Mouse (Mus musculus) MEL (cell line): ENCODE data around the gene Ahrr. TPM values are rescaled to one million over a fixed set of nuclear protein-coding genes. Genes with fewer than 3 reads are reported as not detected.

Experiments used
- DNase-seq: peaks from one replicate; pipeline ENCODE4 v3.0.0; 2011; ENCODE audit warnings: low read depth, low spot score
- H3K27ac ChIP-seq: 2 replicates; pipeline ENCODE4 v1.5.1; 2012; ENCODE audit warnings: low read depth, mild to moderate bottlenecking, control low read depth, low read length, moderate library complexity; ENCODE audit not compliant: control insufficient read depth
- H3K27me3 ChIP-seq, 2 experiments: fragments of 150-350 bp in 1 of 2; sonication (generic) in 1 of 2; 2 replicates each; pipeline ENCODE4 v1.6.1; 2012; ENCODE audit warnings: low read length in 2 of 2, mild to moderate bottlenecking in 2 of 2, improper control_type of control experiment in 1 of 2, moderate library complexity in 1 of 2; ENCODE audit not compliant: insufficient read depth in 2 of 2, control insufficient read depth in 1 of 2
- H3K36me3 ChIP-seq, 2 experiments: 2 replicates each; pipeline ENCODE4 v1.6.1; 2012 to 2014; ENCODE audit warnings: low read length in 2 of 2, improper control_type of control experiment in 1 of 2, inconsistent platforms in 1 of 2, mild to moderate bottlenecking in 1 of 2; ENCODE audit not compliant: insufficient read depth in 2 of 2, control insufficient read depth in 1 of 2
- H3K4me1 ChIP-seq, 2 experiments: fragments of 150-350 bp in 1 of 2; sonication (generic) in 1 of 2; 2 replicates each; pipeline ENCODE4 v1.6.1; 2012; ENCODE audit warnings: low read length in 2 of 2, improper control_type of control experiment in 1 of 2, mild to moderate bottlenecking in 1 of 2; ENCODE audit not compliant: insufficient read depth in 2 of 2, control insufficient read depth in 1 of 2
- H3K4me3 ChIP-seq, 2 experiments: fragments of 150-350 bp in 1 of 2; sonication (generic) in 1 of 2; 2 replicates each; pipeline ENCODE4 v1.5.1; 2012; ENCODE audit warnings: low read depth in 2 of 2, low read length in 2 of 2, mild to moderate bottlenecking in 2 of 2, moderate library complexity in 2 of 2, control low read depth in 1 of 2, improper control_type of control experiment in 1 of 2; ENCODE audit not compliant: control insufficient read depth in 1 of 2, insufficient read depth in 1 of 2
- H3K79me2 ChIP-seq: 2 replicates; pipeline ENCODE4 v1.6.1; 2012; ENCODE audit warnings: mild to moderate bottlenecking, low read length, moderate library complexity; ENCODE audit not compliant: control insufficient read depth, poor library complexity, insufficient read depth
- H3K9ac ChIP-seq: 2 replicates; pipeline ENCODE4 v1.6.1; 2012; ENCODE audit warnings: low read depth, mild to moderate bottlenecking, control low read depth, low read length, moderate library complexity; ENCODE audit not compliant: control insufficient read depth, poor library complexity, severe bottlenecking
- H3K9me3 ChIP-seq: fragments of 150-350 bp; sonication (generic); replicated peaks from 2 replicates; pipeline ENCODE4 v1.6.1; 2012; ENCODE audit warnings: mild to moderate bottlenecking, low read length, improper control_type of control experiment, moderate library complexity; ENCODE audit not compliant: insufficient read depth
- BHLHE40 ChIP-seq: IDR thresholded peaks from 2 replicates; pipeline ENCODE4 v1.6.1; 2012; ENCODE audit warnings: low read depth, mild to moderate bottlenecking, inconsistent platforms, low read length, improper control_type of control experiment, borderline replicate concordance
- CHD1 ChIP-seq: IDR thresholded peaks from 2 replicates; pipeline ENCODE4 v1.6.1; 2012; ENCODE audit warnings: low read depth, mild to moderate bottlenecking, inconsistent platforms, low read length, improper control_type of control experiment
- CHD2 ChIP-seq: IDR thresholded peaks from 2 replicates; pipeline ENCODE4 v1.6.1; 2011; ENCODE audit warnings: low read length, improper control_type of control experiment
- CTCF ChIP-seq, 3 experiments: IDR thresholded peaks in 2 of 3; conservative IDR thresholded peaks in 1 of 3; 2 replicates each; pipeline ENCODE4 v1.5.1; 2011 to 2012; ENCODE audit warnings: low read length in 3 of 3, low read depth in 2 of 3, mild to moderate bottlenecking in 2 of 3, improper control_type of control experiment in 1 of 3, inconsistent platforms in 1 of 3, mixed read lengths in 1 of 3, moderate library complexity in 1 of 3; ENCODE audit not compliant: control insufficient read depth in 1 of 3, insufficient read depth in 1 of 3, poor library complexity in 1 of 3, severe bottlenecking in 1 of 3
- E2F4 ChIP-seq: IDR thresholded peaks from 2 replicates; pipeline ENCODE4 v1.6.1; 2011; ENCODE audit warnings: low read depth, low read length, improper control_type of control experiment, borderline replicate concordance
- ELF1 ChIP-seq: IDR thresholded peaks from 2 replicates; pipeline ENCODE4 v1.6.1; 2014; ENCODE audit warnings: low read depth, mild to moderate bottlenecking, inconsistent platforms, low read length, improper control_type of control experiment, moderate library complexity
- EP300 ChIP-seq, 2 experiments: IDR thresholded peaks; 2 replicates each; pipeline ENCODE4 v1.6.1; 2011; ENCODE audit warnings: improper control_type of control experiment in 2 of 2, low read length in 2 of 2, low read depth in 1 of 2, mild to moderate bottlenecking in 1 of 2
- ETS1 ChIP-seq: IDR thresholded peaks from 2 replicates; pipeline ENCODE4 v1.6.1; 2012; ENCODE audit warnings: low read depth, mild to moderate bottlenecking, inconsistent platforms, low read length, improper control_type of control experiment, moderate library complexity
- GABPA ChIP-seq: IDR thresholded peaks from 2 replicates; pipeline ENCODE4 v1.6.1; 2012; ENCODE audit warnings: low read depth, mild to moderate bottlenecking, inconsistent platforms, low read length, improper control_type of control experiment, moderate library complexity
- HCFC1 ChIP-seq: IDR thresholded peaks from 2 replicates; pipeline ENCODE4 v1.6.1; 2012; ENCODE audit warnings: low read depth, mild to moderate bottlenecking, inconsistent platforms, low read length, improper control_type of control experiment, moderate library complexity
- JUND ChIP-seq: IDR thresholded peaks from 2 replicates; pipeline ENCODE4 v1.6.1; 2011; ENCODE audit warnings: low read depth, mild to moderate bottlenecking, improper control_type of control experiment, low read length
- KAT2A ChIP-seq: conservative IDR thresholded peaks from 2 replicates; pipeline ENCODE4 v1.6.1; 2012; ENCODE audit warnings: low read depth, low read length, improper control_type of control experiment, inconsistent platforms
- MAX ChIP-seq: IDR thresholded peaks from 2 replicates; pipeline ENCODE4 v1.6.1; 2011; ENCODE audit warnings: low read length, improper control_type of control experiment
- MAZ ChIP-seq: IDR thresholded peaks from 2 replicates; pipeline ENCODE4 v1.6.1; 2012; ENCODE audit warnings: low read depth, mild to moderate bottlenecking, inconsistent platforms, low read length, improper control_type of control experiment
- MEF2A ChIP-seq: IDR thresholded peaks from 2 replicates; pipeline ENCODE4 v1.6.1; 2014; ENCODE audit warnings: low read depth, mild to moderate bottlenecking, inconsistent platforms, low read length, improper control_type of control experiment; ENCODE audit not compliant: poor library complexity, insufficient replicate concordance, severe bottlenecking; ENCODE audit errors: extremely low read depth
- MXI1 ChIP-seq: IDR thresholded peaks from 2 replicates; pipeline ENCODE4 v1.6.1; 2011; ENCODE audit warnings: mild to moderate bottlenecking, low read depth, low read length, improper control_type of control experiment
- MYC ChIP-seq: IDR thresholded peaks from 2 replicates; pipeline ENCODE4 v1.6.1; 2011; ENCODE audit warnings: low read depth, mild to moderate bottlenecking, low read length, improper control_type of control experiment, moderate library complexity
- NELFE ChIP-seq: IDR thresholded peaks from 2 replicates; pipeline ENCODE4 v1.6.1; 2011; ENCODE audit warnings: low read depth, low read length, improper control_type of control experiment
- NRF1 ChIP-seq: IDR thresholded peaks from 2 replicates; pipeline ENCODE4 v1.6.1; 2014; ENCODE audit warnings: low read depth, mild to moderate bottlenecking, inconsistent platforms, low read length, improper control_type of control experiment, moderate library complexity; ENCODE audit not compliant: poor library complexity, insufficient read depth, severe bottlenecking
- POLR2A ChIP-seq, 2 experiments: IDR thresholded peaks; 2 replicates each; pipeline ENCODE4 v1.6.1; 2011 to 2012; ENCODE audit warnings: low read length in 2 of 2, mild to moderate bottlenecking in 2 of 2, control low read depth in 1 of 2, improper control_type of control experiment in 1 of 2, low read depth in 1 of 2, moderate library complexity in 1 of 2; ENCODE audit not compliant: control insufficient read depth in 1 of 2, insufficient read depth in 1 of 2, poor library complexity in 1 of 2
- POLR2AphosphoS2 ChIP-seq: IDR thresholded peaks from 2 replicates; pipeline ENCODE4 v1.6.1; 2011; ENCODE audit warnings: low read length, improper control_type of control experiment
- POLR2AphosphoS5 ChIP-seq: IDR thresholded peaks from 2 replicates; pipeline ENCODE4 v1.6.1; 2012; ENCODE audit warnings: low read depth, borderline replicate concordance, mild to moderate bottlenecking, inconsistent platforms, low read length, moderate library complexity, mixed read lengths
- RAD21 ChIP-seq: IDR thresholded peaks from 2 replicates; pipeline ENCODE4 v1.6.1; 2011; ENCODE audit warnings: mild to moderate bottlenecking, low read depth, low read length, improper control_type of control experiment
- RCOR1 ChIP-seq: IDR thresholded peaks from 2 replicates; pipeline ENCODE4 v1.6.1; 2012; ENCODE audit warnings: low read depth, mild to moderate bottlenecking, inconsistent platforms, low read length, improper control_type of control experiment
- SIN3A ChIP-seq: IDR thresholded peaks from 2 replicates; pipeline ENCODE4 v1.6.1; 2012; ENCODE audit warnings: low read length, improper control_type of control experiment, inconsistent platforms
- SMC3 ChIP-seq: IDR thresholded peaks from 2 replicates; pipeline ENCODE4 v1.6.1; 2011; ENCODE audit warnings: low read depth, low read length, improper control_type of control experiment
- TAL1 ChIP-seq: IDR thresholded peaks from 2 replicates; pipeline ENCODE4 v1.6.1; 2012; ENCODE audit warnings: mild to moderate bottlenecking, inconsistent platforms, low read length, moderate library complexity, mixed read lengths
- TBP ChIP-seq: IDR thresholded peaks from 2 replicates; pipeline ENCODE4 v1.8.0; 2011; ENCODE audit warnings: low read depth, low read length, improper control_type of control experiment
- TCF12 ChIP-seq: IDR thresholded peaks from 2 replicates; pipeline ENCODE4 v1.6.1; 2014; ENCODE audit warnings: low read depth, mild to moderate bottlenecking, inconsistent platforms, low read length, improper control_type of control experiment, moderate library complexity
- UBTF ChIP-seq: IDR thresholded peaks from 2 replicates; pipeline ENCODE4 v1.6.1; 2012; ENCODE audit warnings: low read depth, mild to moderate bottlenecking, inconsistent platforms, low read length, improper control_type of control experiment, moderate library complexity, borderline replicate concordance; ENCODE audit not compliant: insufficient read depth
- USF1 ChIP-seq: IDR thresholded peaks from 2 replicates; pipeline ENCODE4 v1.6.1; 2014; ENCODE audit warnings: low read depth, mild to moderate bottlenecking, inconsistent platforms, low read length, improper control_type of control experiment, moderate library complexity
- USF2 ChIP-seq, 2 experiments: IDR thresholded peaks; 2 replicates each; pipeline ENCODE4 v1.6.1; 2011 to 2012; ENCODE audit warnings: improper control_type of control experiment in 2 of 2, low read length in 2 of 2, borderline replicate concordance in 1 of 2, inconsistent platforms in 1 of 2, low read depth in 1 of 2, mild to moderate bottlenecking in 1 of 2; ENCODE audit not compliant: insufficient read depth in 1 of 2
- ZC3H11A ChIP-seq: IDR thresholded peaks from 2 replicates; pipeline ENCODE4 v1.6.1; 2012; ENCODE audit warnings: low read depth, mild to moderate bottlenecking, inconsistent platforms, low read length, improper control_type of control experiment
- ZKSCAN1 ChIP-seq: IDR thresholded peaks from 2 replicates; pipeline ENCODE4 v1.6.1; 2012; ENCODE audit warnings: low read depth, mild to moderate bottlenecking, inconsistent platforms, low read length, improper control_type of control experiment, moderate library complexity
- ZMIZ1 ChIP-seq: IDR thresholded peaks from 2 replicates; pipeline ENCODE4 v1.6.1; 2012; ENCODE audit warnings: low read depth, mild to moderate bottlenecking, inconsistent platforms, low read length, improper control_type of control experiment, moderate library complexity
- ZNF384 ChIP-seq: IDR thresholded peaks from 2 replicates; pipeline ENCODE4 v1.6.1; 2012; ENCODE audit warnings: low read depth, mild to moderate bottlenecking, inconsistent platforms, low read length, improper control_type of control experiment
- polyA plus RNA-seq, 2 experiments: library from polyadenylated mRNA; stranded (reverse) in 1 of 2; unstranded in 1 of 2; fragments of >175 nt in 1 of 2; fragments of >200 nt in 1 of 2; gene quantifications; 2 replicates each; pipeline versions ENCODE4 v1.2.1 to v1.2.4; 2012; ENCODE audit warnings: low replicate concordance in 2 of 2, low read depth in 1 of 2; ENCODE audit not compliant: insufficient read length in 2 of 2, insufficient read depth in 1 of 2, missing spikeins in 1 of 2
- total RNA-seq: library from RNA; depleted of rRNA; stranded (reverse); fragments of 300-350 nt; gene quantifications from 2 replicates; pipeline ENCODE4 v1.2.3, GENCODE M21; 2012

The Ahrr gene
- total and polyA plus RNA-seq, 3 experiments = 0.01 TPM; not detected in 2

- H3K4me3 ChIP-seq = peak within 1 kb of the TSS; percentile 64 to 78
- no peaks in the 10 kb centered on the region; a peak in 3 of 4 replicates for H3K27me3 ChIP-seq
- H3K4me1 ChIP-seq = peaks cover 0 to 5% of the 10 kb centered on the region in 2 experiments; a peak in 1 of 4 replicates
- peaks cover 0 to 17% of the 10 kb centered on the region in 2 experiments; a peak in 3 of 4 replicates for H3K36me3 ChIP-seq
- peak within 1 kb of the TSS; percentile 86 for H3K9ac ChIP-seq
- peak within 1 kb of the TSS; percentile 95 for H3K27ac ChIP-seq
- H3K79me2 ChIP-seq = peaks cover 6% of the 10 kb centered on the region; the same call in 1 of the 2 replicates
- peak; percentile 96 for DNase-seq
- H3K9me3 ChIP-seq = no peaks in the 10 kb centered on the region
- TF ChIP-seq EP300 (IDR thresholded peaks at IDR 0.05; ENCODE audit: low read depth in 1 of 2, low read length in 2 of 2) (no peak), SIN3A (peak; percentile 75; the same call in 1 of the 2 replicates), MAX (no peak), BHLHE40 (no peak), ZC3H11A (no peak), KAT2A (peak; percentile 52; the same call in 1 of the 2 replicates), RCOR1 (peak; percentile 52), ZMIZ1 (peak; percentile 95), ELF1 (peak; percentile 87), MAZ (peak; percentile 78), MXI1 (peak; percentile 62; the same call in 1 of the 2 replicates), CHD1 (no peak), GABPA (no peak), JUND (no peak), POLR2A (IDR thresholded peaks at IDR 0.05; ENCODE audit: control insufficient read depth in 1 of 2, insufficient read depth in 1 of 2, low read depth in 1 of 2, low read length in 2 of 2, poor library complexity in 1 of 2) (peak; percentile 77 to 98), NELFE (peak; percentile 98), MYC (peak; percentile 43; the same call in 1 of the 2 replicates), MEF2A (no peak), NRF1 (no peak), SMC3 (no peak), HCFC1 (peak; percentile 87), TAL1 (no peak), USF1 (no peak), POLR2AphosphoS2 (peak; percentile 94), TCF12 (peak; percentile 50; the same call in 1 of the 2 replicates), USF2 (IDR thresholded peaks at IDR 0.05; ENCODE audit: borderline replicate concordance in 1 of 2, insufficient read depth in 1 of 2, low read depth in 1 of 2, low read length in 2 of 2) (no peak), RAD21 (no peak), UBTF (no peak), CTCF (IDR thresholded peaks at IDR 0.05 in 2 of 3, conservative IDR thresholded peaks at IDR 0.05 in 1 of 3; ENCODE audit: control insufficient read depth in 1 of 3, insufficient read depth in 1 of 3, low read depth in 2 of 3, low read length in 3 of 3, poor library complexity in 1 of 3, severe bottlenecking in 1 of 3) (no peak), CHD2 (no peak), ZKSCAN1 (no peak), TBP (peak; percentile 70; the same call in 1 of the 2 replicates), ETS1 (0 out of 2 replicates have a peak, but pooled peaks have one; percentile 8), POLR2AphosphoS5 (no peak), E2F4 (no peak), ZNF384 (no peak)
Measured at GRCm38 (mm10) chr13:74208317-74208985, 83.7 kb downstream of the Ahrr start, which contains the start of gene Exoc3. TSS of gene Exoc3 (minus strand) at chr13:74208732.
